Mouse (Mus musculus) thymus, adult 2 months (tissue): ENCODE data around the gene Mindy1. TPM values are rescaled to one million over a fixed set of nuclear protein-coding genes. Genes with fewer than 3 reads are reported as not detected.

Experiments
- DNase-seq: peaks from one replicate; pipeline ENCODE4 v3.0.0; 2021
- H3K27ac ChIP-seq: fragments of 200-500 bp; 2 replicates; pipeline ENCODE4 v1.5.1; 2012; ENCODE audit warnings: low read length, control low read depth; ENCODE audit not compliant: control insufficient read depth, insufficient read depth
- H3K27me3 ChIP-seq: fragments of 200-500 bp; 2 replicates; pipeline ENCODE4 v1.6.1; 2012; ENCODE audit warnings: mild to moderate bottlenecking, low read length, moderate library complexity, mixed read lengths; ENCODE audit not compliant: control insufficient read depth, insufficient read depth
- H3K36me3 ChIP-seq: fragments of 200-500 bp; 2 replicates; pipeline ENCODE4 v1.6.1; 2012; ENCODE audit warnings: mild to moderate bottlenecking, low read length, moderate library complexity; ENCODE audit not compliant: control insufficient read depth, insufficient read depth
- H3K4me1 ChIP-seq: fragments of 200-500 bp; replicated peaks from 2 replicates; pipeline ENCODE4 v1.6.1; 2012; ENCODE audit warnings: low read length; ENCODE audit not compliant: control insufficient read depth, insufficient read depth
- H3K4me3 ChIP-seq: fragments of 200-500 bp; 2 replicates; pipeline ENCODE4 v1.5.1; 2012; ENCODE audit warnings: mild to moderate bottlenecking, low read length, control low read depth, moderate library complexity; ENCODE audit not compliant: control insufficient read depth, insufficient read depth
- CTCF ChIP-seq: fragments of 200-500 bp; IDR thresholded peaks from 2 replicates; pipeline ENCODE4 v1.5.1; 2012; ENCODE audit warnings: mild to moderate bottlenecking, control low read depth, low read length, moderate library complexity, borderline replicate concordance; ENCODE audit not compliant: control insufficient read depth, poor library complexity, insufficient read depth; ENCODE audit errors: extremely low read depth
- POLR2A ChIP-seq: fragments of 200-500 bp; IDR thresholded peaks from 2 replicates; pipeline ENCODE4 v1.6.1; 2012; ENCODE audit warnings: mild to moderate bottlenecking, low read length, control low read depth, moderate library complexity; ENCODE audit not compliant: control insufficient read depth, poor library complexity, insufficient read depth; ENCODE audit errors: extremely low read depth
- WGBS: fragments of 180-500 bp; shearing (Covaris S2); methylation state at CpG from one replicate; pipeline ENCODE4 v1.1.7; 2018; 5-methylcytosine and 5-hydroxymethylcytosine counted together
- polyA plus RNA-seq: library from polyadenylated mRNA; depleted of rRNA; stranded (reverse); fragments of >200 nt; gene quantifications from 2 replicates; pipeline ENCODE4 v1.2.3, GENCODE M21; 2012

Gene Mindy1
- polyA plus RNA-seq, 1 experiment, result 50.4 TPM

GRCm38 (mm10) chr3:95285390-95285789 lies 4.2 kb downstream of the Mindy1 start:
- H3K36me3 ChIP-seq, result peaks cover 5% of the 10 kb centered on the region; the same call in 1 of the 2 replicates
- 97% methylated on average over 5 of the region's 5 CpGs for WGBS
- H3K27me3 ChIP-seq, result no peaks in the 10 kb centered on the region
- no peak for DNase-seq
- peaks cover 16% of the 10 kb centered on the region for H3K4me1 ChIP-seq
- no peak overlapping the region for H3K4me3 ChIP-seq
- H3K27ac ChIP-seq, result no peak overlapping the region
- no peak for TF ChIP-seq CTCF
- no peak for TF ChIP-seq POLR2A

GRCm38 (mm10) chr3:95286011-95286410 lies 4.9 kb downstream of the Mindy1 start:
- 94% methylated on average over 5 of the region's 5 CpGs for WGBS
- Histone ChIP-seq H3K4me1 (peaks cover 17% of the 10 kb centered on the region), H3K27me3 (no peaks in the 10 kb centered on the region), H3K4me3 (no peak overlapping the region), H3K36me3 (peaks cover 5% of the 10 kb centered on the region; the same call in 1 of the 2 replicates), H3K27ac (no peak overlapping the region)
- TF ChIP-seq POLR2A (no peak), CTCF (no peak)
- no peak for DNase-seq

GRCm38 (mm10) chr3:95286510-95286909 lies 5.4 kb downstream of the Mindy1 start:
- no peaks in the 10 kb centered on the region for H3K27me3 ChIP-seq
- DNase-seq, result no peak
- H3K4me3 ChIP-seq, result no peak overlapping the region
- TF ChIP-seq CTCF, result no peak
- no peak for TF ChIP-seq POLR2A
- H3K36me3 ChIP-seq, result peaks cover 5% of the 10 kb centered on the region; the same call in 1 of the 2 replicates
- H3K27ac ChIP-seq, result no peak overlapping the region
- H3K4me1 ChIP-seq, result peaks cover 15% of the 10 kb centered on the region
- 76% methylated on average over 7 of the region's 7 CpGs for WGBS

- 95% methylated on average over 3 of the region's 3 CpGs for WGBS
- H3K27me3 ChIP-seq, result no peaks in the 10 kb centered on the region
- no peak overlapping the region for H3K27ac ChIP-seq
- peaks cover 15% of the 10 kb centered on the region for H3K4me1 ChIP-seq
- no peak overlapping the region for H3K4me3 ChIP-seq
- TF ChIP-seq POLR2A (no peak), CTCF (no peak)
- DNase-seq, result no peak
- peaks cover 5% of the 10 kb centered on the region; the same call in 1 of the 2 replicates for H3K36me3 ChIP-seq
These were observed 6.4 kb downstream of the Mindy1 start for GRCm38 (mm10) chr3:95287541-95287940.

GRCm38 (mm10) chr3:95289419-95289818 lies 8.3 kb downstream of the Mindy1 start:
- peaks cover 5% of the 10 kb centered on the region; the same call in 1 of the 2 replicates for H3K36me3 ChIP-seq
- no peak overlapping the region for H3K4me3 ChIP-seq
- TF ChIP-seq CTCF, result no peak
- H3K4me1 ChIP-seq, result peaks cover 16% of the 10 kb centered on the region
- no peaks in the 10 kb centered on the region for H3K27me3 ChIP-seq
- H3K27ac ChIP-seq, result no peak overlapping the region
- WGBS, result over 99% methylated on average over 4 of the region's 4 CpGs
- DNase-seq, result no peak

GRCm38 (mm10) chr3:95290156-95290555 lies 9.0 kb downstream of the Mindy1 start:
- H3K27me3 ChIP-seq, result no peaks in the 10 kb centered on the region
- H3K36me3 ChIP-seq, result peaks cover 5% of the 10 kb centered on the region; the same call in 1 of the 2 replicates
- H3K27ac ChIP-seq, result no peak overlapping the region
- TF ChIP-seq CTCF (no peak), POLR2A (no peak)
- no peak for DNase-seq
- H3K4me3 ChIP-seq, result no peak overlapping the region
- H3K4me1 ChIP-seq, result peaks cover 21% of the 10 kb centered on the region
- WGBS, result 92% methylated on average over 6 of the region's 6 CpGs

GRCm38 (mm10) chr3:95291041-95291440 lies 9.9 kb downstream of the Mindy1 start:
- Histone ChIP-seq H3K27ac (no peak overlapping the region), H3K36me3 (peaks cover 5% of the 10 kb centered on the region; the same call in 1 of the 2 replicates), H3K27me3 (no peaks in the 10 kb centered on the region), H3K4me1 (peaks cover 21% of the 10 kb centered on the region), H3K4me3 (no peak overlapping the region)
- WGBS, result 40% methylated on average over 4 of the region's 4 CpGs
- no peak for DNase-seq
- TF ChIP-seq CTCF, result no peak
- TF ChIP-seq POLR2A, result no peak
